Mouse (Mus musculus) urinary bladder, postnatal 10 days (tissue): ENCODE results near the gene Gm26938.
A peak's percentile ranks its signal among the peaks of the same experiment; 100 is the strongest.

Source experiments
- DNase-seq: peaks from one replicate; pipeline ENCODE4 v3.0.0; 2022; ENCODE audit warnings: low spot score

The Gm26938 gene

DNA sequence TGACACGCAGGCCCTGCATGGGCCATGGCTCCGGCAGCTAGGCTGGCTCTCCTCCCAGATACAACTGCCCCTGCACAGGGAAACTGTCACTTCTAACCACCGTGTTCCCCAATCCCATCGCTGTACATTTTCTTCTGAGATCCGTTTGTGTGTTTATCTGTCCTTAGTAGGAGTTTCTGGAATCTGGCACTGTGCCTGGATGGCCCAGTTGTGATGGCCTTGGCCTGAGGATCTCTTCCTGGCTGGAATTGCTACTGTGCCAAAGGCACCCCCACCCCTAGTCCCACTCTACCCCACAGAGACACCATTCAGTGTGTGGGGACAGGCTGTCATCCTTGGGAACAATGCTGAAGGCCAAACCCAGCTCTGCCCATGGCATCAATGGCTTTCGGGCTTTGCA lies 10.2 kb downstream of the Gm26938 start:
- no peak for DNase-seq

GRCm38 (mm10) chr5:139813963-139814381 lies 12.2 kb downstream of the Gm26938 start:
- no peak for DNase-seq

- DNase-seq: no peak
These were observed 13.1 kb downstream of the Gm26938 start for GRCm38 (mm10) chr5:139813126-139813490.

GRCm38 (mm10) chr5:139812398-139813125 lies 13.6 kb downstream of the Gm26938 start:
- no peak for DNase-seq

GRCm38 (mm10) chr5:139811677-139812397 lies 14.4 kb downstream of the Gm26938 start:
- no peak for DNase-seq

DNA sequence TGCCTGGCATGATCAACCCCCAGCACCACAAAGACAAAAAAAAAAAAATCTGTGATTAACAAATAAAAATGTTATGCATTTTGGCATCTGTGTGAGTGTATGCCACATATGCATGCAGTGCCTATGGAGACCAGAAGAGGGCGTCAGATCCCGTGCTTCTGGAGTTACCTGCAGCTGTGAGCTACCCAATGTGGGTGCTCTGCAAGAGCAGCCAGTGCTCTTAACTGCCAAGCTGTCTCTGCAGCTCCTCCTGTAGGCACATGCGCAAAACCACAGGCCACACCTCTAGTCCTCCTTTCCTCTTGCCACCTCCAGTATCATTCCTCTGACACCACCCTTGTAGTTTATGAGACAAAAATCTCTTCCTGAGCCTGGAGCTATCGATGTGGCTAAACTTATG lies 16.8 kb downstream of the Gm26938 start:
- DNase-seq: no peak

DNA sequence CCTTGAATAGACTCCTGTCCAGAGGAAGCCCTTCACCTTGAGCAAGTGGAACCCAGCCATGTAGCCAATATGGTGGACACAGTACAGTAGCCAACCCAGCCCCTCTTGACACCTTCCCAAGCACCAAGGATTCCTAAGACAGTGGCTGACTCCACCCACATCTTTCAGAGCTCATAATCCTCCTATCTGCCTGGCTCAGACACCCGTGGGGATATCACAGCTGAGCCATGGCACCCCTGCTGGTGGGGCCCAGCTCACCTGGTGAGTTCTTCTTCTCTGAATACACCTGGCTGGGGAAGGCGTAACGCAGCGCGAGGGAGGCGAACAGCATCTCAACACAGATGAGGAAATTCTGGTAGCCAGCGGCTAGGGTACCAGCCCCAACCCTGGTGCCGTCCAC lies 20.3 kb downstream of the Gm26938 start:
- DNase-seq: no peak

DNA sequence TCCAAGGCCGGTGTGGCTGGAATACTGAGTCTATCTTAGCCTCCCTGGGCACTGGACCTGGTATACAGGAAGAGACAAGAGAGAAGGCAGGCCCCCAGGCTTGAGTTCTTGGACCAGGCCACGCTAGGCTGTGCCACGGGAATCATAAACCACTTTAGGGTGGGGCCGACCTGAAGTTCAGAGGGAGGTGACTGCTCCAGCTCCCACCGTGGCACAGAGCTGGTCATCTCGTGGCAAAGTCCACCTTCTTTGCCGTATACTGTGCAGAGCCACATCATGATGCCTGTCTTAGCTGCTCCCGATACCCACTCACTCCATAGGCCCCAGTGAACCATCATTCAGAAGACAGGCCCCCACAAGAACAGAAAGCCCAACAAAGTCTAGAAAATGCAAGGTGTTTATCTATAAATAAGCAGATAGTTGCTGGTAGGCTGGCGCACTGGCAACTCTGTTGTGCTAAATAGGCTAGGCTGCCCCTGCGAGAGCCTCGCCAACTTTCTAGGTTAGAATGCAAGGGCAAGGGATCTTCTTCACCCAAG lies 21.6 kb downstream of the Gm26938 start:
- no peak for DNase-seq

DNA sequence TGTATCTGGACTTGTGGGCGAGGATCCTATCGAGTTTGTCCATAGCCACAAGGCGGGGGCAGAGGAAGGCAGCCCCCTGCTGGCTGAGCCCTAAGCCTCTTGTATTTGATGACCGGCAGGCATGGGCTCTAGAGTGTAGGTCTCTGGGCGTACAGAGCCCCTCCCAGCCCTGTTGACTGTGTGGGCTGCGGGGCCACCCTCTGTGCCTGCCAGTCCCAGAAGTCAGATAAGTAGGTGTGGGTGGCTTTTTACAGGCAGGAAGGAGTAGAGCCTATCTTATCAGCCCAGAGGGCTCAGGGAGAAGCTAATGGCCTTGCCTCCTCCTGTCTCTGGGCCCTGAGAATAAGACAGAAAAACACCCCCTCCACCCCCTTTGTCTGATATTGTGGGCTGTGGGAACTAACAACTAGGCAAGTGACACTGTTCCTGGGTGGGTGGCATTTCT lies 22.1 kb downstream of the Gm26938 start:
- DNase-seq: no peak

DNA sequence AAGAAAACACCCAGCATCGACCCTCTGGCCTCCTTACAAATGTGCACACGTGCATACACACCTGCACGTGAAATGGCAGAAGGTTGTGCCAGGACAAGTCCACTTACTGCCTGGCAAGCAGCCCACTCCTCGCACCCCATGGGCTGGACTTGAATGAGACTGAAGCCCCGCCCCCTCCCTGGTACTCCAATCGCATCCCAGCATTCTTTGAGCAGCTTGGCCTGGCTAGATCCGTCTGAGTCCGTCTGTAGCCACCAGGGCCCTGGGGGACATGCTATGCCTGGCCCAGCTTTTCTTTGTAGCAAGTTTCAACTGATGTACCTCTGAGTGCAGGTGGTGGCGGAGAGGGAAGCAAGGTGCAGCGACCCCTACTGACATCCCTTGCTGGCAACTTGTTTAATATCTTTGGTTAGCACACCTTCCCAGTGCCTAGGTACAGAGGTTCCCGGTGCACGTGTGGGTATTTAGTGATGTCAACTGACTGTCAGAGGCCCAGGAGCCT lies 22.6 kb downstream of the Gm26938 start:
- no peak for DNase-seq

GRCm38 (mm10) chr5:139803165-139803564 lies 23.0 kb downstream of the Gm26938 start:
- no peak for DNase-seq

DNA sequence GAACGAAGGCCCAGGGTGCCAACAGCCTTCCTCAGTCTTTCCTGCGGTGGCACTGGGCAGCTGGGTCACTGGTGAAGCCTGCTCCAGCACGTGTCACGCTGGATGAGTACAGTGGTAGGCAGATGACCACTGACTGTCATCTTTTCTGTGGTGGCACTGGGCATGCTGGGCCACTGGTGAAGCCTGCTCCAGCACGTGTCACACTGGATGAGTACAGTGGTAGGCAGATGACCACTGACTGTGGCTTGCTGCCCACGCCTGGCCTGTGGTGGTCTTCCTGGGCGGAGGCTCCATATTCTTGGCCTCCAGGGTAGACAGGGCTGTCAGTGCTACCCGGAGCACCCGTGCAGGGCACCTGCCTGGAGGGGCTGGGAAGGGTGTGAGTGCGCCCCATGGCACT lies 24.3 kb downstream of the Gm26938 start:
- DNase-seq: no peak

- no peak for DNase-seq
These were observed 25.0 kb downstream of the Gm26938 start for GRCm38 (mm10) chr5:139801231-139801630.

GRCm38 (mm10) chr5:139799801-139800590 lies 26.2 kb downstream of the Gm26938 start:
- no peak for DNase-seq

DNA sequence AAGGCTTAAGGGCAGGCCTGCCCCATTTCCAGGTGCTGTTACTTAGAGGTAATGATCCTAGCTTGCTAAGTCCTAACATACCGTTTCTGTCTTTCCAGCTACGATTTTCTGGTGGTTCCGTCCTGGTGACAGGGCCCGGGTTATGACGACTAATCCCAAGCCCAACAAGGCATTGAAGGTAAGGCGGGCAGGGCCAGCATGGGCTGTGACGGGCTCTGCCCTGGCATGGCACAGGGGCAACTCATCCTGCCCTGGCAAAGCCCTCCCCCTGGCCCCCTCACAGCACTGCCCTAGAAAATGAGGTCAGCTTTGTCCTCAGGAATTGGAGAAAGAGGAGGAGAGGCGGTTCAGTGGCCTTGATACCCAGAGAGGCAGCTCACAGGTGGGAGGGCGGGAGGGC lies 27.2 kb downstream of the Gm26938 start:
- no peak for DNase-seq

DNA sequence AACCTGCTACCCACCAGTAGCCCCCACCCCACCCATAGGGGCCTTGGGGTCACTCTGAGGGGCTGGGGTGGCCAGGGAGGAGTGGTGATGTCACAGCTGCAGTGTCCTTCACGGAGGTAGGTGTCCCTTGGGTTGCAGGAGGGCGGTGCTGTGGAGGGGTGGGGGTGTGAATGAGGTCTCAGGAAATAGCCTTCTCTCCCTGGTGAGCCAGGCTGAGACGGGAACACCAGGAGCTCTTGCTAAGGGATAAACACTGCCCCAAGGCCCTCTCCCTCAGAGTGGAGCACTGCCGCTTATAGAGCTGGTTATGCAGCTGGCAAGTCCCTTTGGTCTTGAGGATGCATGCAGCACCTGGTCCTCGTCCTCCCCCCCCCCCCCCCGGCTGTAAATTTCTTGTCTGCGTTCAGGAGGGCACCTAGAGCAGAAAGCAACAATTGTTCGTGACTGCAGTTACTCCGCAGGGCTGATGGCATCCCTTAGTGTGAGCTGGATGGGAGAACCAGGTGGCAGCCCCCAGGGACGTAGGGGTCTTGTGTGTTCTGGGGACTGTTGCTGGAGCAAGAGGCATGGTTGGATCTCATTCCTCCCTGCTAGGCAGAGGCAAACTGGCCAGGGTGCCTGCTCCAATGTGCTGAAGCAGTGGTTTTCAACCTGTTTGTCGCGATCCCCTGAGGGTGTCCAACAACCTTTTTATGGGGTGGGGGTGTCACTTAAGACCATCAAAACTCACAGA lies 27.9 kb downstream of the Gm26938 start:
- no peak for DNase-seq

DNA sequence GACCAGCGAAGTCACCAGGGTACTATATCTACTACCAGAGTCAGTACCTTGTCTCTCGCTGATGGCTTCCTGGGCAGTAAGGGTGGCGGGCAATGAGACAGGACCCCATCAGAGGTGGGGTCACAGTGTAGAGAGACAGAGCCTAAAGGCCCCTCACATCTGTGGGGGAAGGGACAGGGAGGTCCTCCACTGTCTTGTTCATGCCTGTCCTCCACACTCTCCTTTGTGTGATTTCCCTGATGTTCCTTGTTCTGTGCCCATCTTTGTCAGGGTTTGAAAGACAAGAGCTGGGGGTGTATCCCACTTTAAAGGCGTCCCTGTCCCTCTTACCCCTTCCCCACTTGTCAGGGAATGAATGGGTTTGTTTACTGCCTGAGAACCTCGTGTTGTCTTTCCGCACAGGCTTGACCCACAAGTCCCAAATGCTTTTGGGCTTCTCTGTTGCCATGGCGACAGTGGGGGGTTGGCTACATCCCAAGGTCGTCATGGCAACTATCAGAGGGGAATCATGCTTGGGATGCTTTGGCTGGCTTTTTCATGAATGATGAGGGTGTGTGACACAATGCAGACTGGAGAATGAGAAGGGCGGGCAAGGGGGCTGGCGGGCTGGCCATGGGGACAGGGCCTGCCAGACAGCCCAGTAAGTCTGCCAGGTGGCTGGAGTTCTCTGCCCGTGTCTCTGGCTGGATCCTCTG lies 28.6 kb downstream of the Gm26938 start:
- DNase-seq: peak; percentile 63

DNA sequence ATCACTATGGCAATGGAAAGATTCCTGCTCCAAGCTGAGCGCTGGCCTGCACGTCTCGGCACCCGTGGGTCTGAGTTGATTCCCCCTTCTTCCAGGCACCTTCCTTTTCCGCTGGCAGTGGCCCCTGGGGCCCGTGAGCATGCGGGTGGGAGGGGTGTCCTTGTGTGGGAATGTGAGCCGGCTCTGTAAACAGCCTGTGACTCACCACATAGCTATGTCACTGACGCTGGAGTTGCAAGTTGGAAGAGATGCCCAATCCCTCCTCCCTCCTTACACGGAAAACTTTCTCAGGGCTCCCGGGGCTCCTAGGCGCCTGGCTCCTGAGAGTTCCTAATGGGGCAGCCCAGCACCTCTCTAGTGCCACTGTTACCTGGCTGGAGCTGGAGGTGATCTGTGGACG lies 29.3 kb downstream of the Gm26938 start:
- peak; percentile 68 for DNase-seq

GRCm38 (mm10) chr5:139796001-139796620 lies 30.1 kb downstream of the Gm26938 start:
- no peak for DNase-seq

- no peak for DNase-seq
These were observed 31.3 kb downstream of the Gm26938 start for GRCm38 (mm10) chr5:139794938-139795337.

- no peak for DNase-seq
These were observed 32.1 kb downstream of the Gm26938 start for GRCm38 (mm10) chr5:139794137-139794536.
